Mouse (Mus musculus) kidney, postnatal 0 days (tissue): ENCODE data around the gene Tex2. TPM values are rescaled to one million over a fixed set of nuclear protein-coding genes. Genes with fewer than 3 reads are reported as not detected.

Source experiments
- ATAC-seq: fragments of 200-750 bp; cut with Nextera tagmentation; replicated peaks from 2 replicates; pipeline ENCODE4 v1.8.0; 2017; ENCODE audit warnings: low read depth, moderate number of reproducible peaks, moderate TSS enrichment, moderate library complexity; ENCODE audit not compliant: low FRiP score
- DNase-seq: peaks from one replicate; pipeline ENCODE4 v3.0.0-alpha.2; 2016; ENCODE audit warnings: low spot score
- H3K27ac ChIP-seq: fragments of 300-500 bp; sonication (generic); 2 replicates; pipeline ENCODE4 v1.5.1; 2014; ENCODE audit warnings: mild to moderate bottlenecking
- H3K27me3 ChIP-seq: fragments of 300-500 bp; sonication (generic); 2 replicates; pipeline ENCODE4 v1.6.1; 2014; ENCODE audit warnings: low read length, mixed read lengths; ENCODE audit not compliant: insufficient read depth
- H3K36me3 ChIP-seq: fragments of 300-500 bp; sonication (generic); 2 replicates; pipeline ENCODE4 v1.6.1; 2014; ENCODE audit warnings: low read length, mixed read lengths; ENCODE audit not compliant: insufficient read depth
- H3K4me1 ChIP-seq: fragments of 300-500 bp; sonication (generic); replicated peaks from 2 replicates; pipeline ENCODE4 v1.6.1; 2014; ENCODE audit warnings: antibody characterized with exemption, low read length, mixed read lengths; ENCODE audit not compliant: insufficient read depth
- H3K4me2 ChIP-seq: fragments of 300-500 bp; sonication (generic); 2 replicates; pipeline ENCODE4 v1.6.1; 2014; ENCODE audit warnings: mild to moderate bottlenecking, low read length, moderate library complexity, mixed read lengths
- H3K4me3 ChIP-seq: fragments of 300-500 bp; sonication (generic); replicated peaks from 2 replicates; pipeline ENCODE4 v1.5.1; 2014; ENCODE audit warnings: low read depth, low read length
- H3K9ac ChIP-seq: fragments of 300-500 bp; sonication (generic); 2 replicates; pipeline ENCODE4 v1.6.1; 2014; ENCODE audit warnings: low read depth, low read length
- H3K9me3 ChIP-seq: fragments of 300-500 bp; sonication (generic); replicated peaks from 2 replicates; pipeline ENCODE4 v1.6.1; 2016; ENCODE audit warnings: low read length, inconsistent platforms, mixed read lengths
- CTCF ChIP-seq: IDR thresholded peaks from 2 replicates; pipeline ENCODE4 v1.5.1; 2016; ENCODE audit warnings: antibody characterized with exemption, low read depth, mild to moderate bottlenecking, moderate library complexity
- WGBS: fragments of 180-500 bp; shearing (Covaris S2); extraction: QIAGEN DNeasy Blood & Tissue Kit; methylation state at CpG from one replicate; pipeline ENCODE4 v1.1.7; 2014; 5-methylcytosine and 5-hydroxymethylcytosine counted together
- polyA plus RNA-seq: library from polyadenylated mRNA; unstranded; fragments of >200 nt; fragmentation: Nextera tagmentation; extraction: Ambion mirVana; gene quantifications from 2 replicates; pipeline ENCODE4 v1.2.1, GENCODE M21; 2015

The Tex2 gene
- polyA plus RNA-seq, 1 experiment from 2014 or later: 8.4 TPM

DNA sequence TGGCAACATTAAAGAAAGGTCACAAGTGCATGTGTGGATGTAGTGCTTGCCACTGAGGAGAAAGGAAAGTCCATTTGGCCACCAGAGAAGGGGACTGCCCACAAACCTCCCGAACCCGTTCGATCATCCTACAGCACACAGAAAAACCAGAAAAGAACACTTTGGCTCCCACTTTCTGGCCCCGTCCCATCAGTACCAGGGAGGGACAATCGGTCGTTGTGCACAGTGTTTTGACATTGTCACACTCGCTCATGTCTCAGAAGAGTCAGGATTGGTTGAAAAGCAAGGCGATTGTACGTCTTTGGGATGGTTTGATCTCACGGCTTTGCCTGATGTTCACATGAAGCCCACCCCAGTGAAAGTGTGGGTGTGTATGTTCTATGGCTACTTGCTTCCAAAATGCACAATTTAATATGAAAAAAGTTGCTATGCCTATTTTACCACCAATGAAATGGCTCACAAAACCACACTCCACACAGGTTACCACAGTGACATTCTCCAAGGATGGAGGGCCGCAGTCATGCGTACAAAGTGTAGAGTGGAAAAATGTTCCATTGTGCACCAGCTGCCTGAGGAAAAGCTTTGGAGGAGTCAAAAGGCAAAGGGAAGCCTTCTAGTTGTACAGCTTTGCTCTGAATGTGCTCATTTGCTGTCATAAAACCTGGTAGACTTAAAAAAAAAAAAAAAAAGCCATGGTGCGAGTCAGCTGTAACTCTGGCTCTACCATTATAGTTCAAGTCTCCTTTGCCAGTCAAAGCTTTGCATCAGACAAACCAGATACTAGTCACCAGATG is 110.4 kb downstream of the Tex2 start:
- no peak overlapping the region for H3K27ac ChIP-seq
- DNase-seq (no peak), ATAC-seq (no peak)
- no peak overlapping the region for H3K9ac ChIP-seq
- H3K4me3 ChIP-seq: no peak overlapping the region
- TF ChIP-seq CTCF: no peak
- no peaks in the 10 kb centered on the region for H3K9me3 ChIP-seq
- 49% methylated on average over 13 of the region's 13 CpGs for WGBS
- H3K36me3 ChIP-seq: no peaks in the 10 kb centered on the region
- no peaks in the 10 kb centered on the region for H3K27me3 ChIP-seq
- H3K4me2 ChIP-seq: no peak overlapping the region
- 0 out of 2 replicates have a peak, but pooled peaks cover 6% of the 10 kb centered on the region for H3K4me1 ChIP-seq

DNA sequence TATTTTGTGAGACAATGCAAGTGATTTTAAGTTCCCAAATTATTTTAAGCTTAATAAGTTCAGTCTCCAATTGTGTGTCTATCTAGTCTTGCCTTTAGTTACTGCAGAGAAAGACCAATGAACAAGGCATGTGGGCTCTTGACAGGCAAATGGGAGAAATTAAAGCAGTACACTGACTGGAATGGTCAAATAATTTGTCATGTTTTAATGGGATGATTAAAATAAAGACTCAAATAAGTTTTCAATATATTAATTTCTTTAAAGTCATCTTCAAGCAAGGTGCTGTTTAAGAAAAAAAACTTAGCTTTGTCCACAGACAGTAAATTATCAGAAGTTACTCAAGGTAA is 111.1 kb downstream of the Tex2 start:
- H3K4me2 ChIP-seq: peak overlapping the region; percentile 86; the same call in 1 of the 2 replicates
- no peak for DNase-seq
- H3K9me3 ChIP-seq: no peaks in the 10 kb centered on the region
- no peak for TF ChIP-seq CTCF
- H3K27me3 ChIP-seq: no peaks in the 10 kb centered on the region
- peak overlapping the region; percentile 95; the same call in 1 of the 2 replicates for H3K9ac ChIP-seq
- H3K27ac ChIP-seq: peak overlapping the region; percentile 98; the same call in 1 of the 2 replicates
- no peaks in the 10 kb centered on the region for H3K36me3 ChIP-seq
- 0 out of 2 replicates have a peak, but pooled peaks cover 6% of the 10 kb centered on the region for H3K4me1 ChIP-seq
- no peak for ATAC-seq
- H3K4me3 ChIP-seq: no peak overlapping the region

DNA sequence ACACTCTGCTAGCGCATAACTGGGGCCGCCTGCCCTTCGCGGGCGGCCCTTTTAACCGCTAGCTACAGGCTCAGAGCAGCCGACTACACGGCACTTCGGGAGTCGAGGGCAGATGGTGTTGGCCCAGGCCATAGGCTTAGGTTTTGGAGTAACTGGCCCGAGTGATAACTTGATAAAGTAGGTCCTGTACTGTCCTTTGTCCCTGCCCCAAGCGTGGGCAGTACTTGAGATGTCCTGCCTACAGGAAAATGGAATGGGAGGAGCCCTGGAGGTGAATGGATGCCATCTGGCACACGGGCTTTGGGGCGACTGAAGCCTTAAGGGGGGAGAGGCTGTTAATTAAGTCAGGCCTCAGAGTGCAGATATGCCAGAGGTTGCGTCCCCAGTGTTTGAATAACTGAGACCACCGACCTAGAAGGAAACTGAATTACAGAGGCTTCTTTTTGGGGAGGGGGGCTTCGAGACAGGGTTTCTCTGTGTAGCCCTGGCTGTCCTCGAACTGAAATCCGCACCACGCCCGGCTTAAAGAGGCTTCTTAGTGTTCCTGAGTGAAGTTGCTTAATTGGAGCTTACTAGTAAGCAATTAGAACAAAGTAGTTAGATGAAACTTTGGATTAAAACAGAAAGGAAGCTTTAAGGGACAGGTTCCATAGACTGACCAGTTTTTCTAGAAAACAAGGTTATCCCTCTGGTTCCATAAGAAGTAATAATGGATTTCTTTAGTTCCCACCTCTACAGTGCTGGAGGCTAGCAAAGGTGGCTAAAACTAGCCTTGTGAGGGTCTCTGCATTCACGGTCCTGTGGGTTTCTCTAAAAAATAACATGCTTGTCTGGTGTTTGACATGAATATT is 111.7 kb downstream of the Tex2 start:
- Histone ChIP-seq H3K27me3 (no peaks in the 10 kb centered on the region), H3K4me2 (peak overlapping the region; percentile 86), H3K4me1 (0 out of 2 replicates have a peak, but pooled peaks cover 6% of the 10 kb centered on the region), H3K4me3 (peak overlapping the region; percentile 88), H3K9me3 (no peaks in the 10 kb centered on the region), H3K36me3 (no peaks in the 10 kb centered on the region), H3K27ac (peak overlapping the region; percentile 98), H3K9ac (peak overlapping the region; percentile 95)
- ATAC-seq (peak; percentile 70), DNase-seq (peak; percentile 90)
- WGBS: 2% methylated on average over 22 of the region's 22 CpGs
- no peak; the same call in 1 of the 2 replicates for TF ChIP-seq CTCF

DNA sequence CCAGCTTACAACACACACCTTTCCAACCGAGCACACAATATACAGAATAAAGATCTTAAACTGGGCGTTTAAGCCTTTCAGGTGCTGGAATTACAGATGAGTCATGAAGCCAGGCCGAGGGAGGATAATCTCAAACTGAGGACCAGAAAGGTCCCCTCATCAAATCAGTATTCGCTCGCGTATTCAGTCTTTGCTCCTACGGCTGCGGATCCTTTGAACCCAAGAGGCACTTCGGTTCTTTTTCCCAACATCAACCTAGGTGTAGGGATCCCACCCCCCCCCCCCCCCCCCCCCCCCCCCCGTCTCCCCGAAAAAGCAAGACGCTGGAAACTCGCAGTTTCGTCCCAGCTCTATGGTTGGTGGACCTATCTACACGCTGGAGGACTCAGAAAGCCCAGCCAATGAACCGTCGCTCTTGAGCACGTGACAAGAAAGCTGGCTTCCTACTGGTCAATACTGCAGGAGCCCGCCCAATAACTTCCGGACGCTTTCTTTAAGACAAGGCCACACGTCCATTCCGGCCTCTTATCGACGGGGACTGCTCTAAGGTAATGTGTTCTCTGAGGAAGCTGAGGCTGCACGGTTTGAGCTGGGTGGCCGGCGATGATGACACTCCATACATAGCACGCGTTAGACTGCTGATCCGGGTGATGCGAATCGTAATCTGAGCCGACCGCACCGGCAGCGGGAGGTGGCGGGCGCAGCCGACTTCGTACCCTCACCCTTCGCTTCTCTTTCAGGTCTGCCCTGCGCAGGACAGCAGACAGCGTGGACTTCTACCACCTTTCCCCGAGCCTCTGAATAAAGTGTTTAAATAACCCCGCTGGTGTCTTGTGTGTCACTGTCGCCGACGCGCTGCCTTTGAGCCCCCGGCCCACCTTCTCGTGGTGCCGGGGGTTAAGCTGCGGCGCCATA is 112.6 kb downstream of the Tex2 start:
- peak overlapping the region; percentile 88 for H3K4me3 ChIP-seq
- peak overlapping the region; percentile 95 for H3K9ac ChIP-seq
- no peak for TF ChIP-seq CTCF
- ATAC-seq: peak; percentile 98
- WGBS: under 1% methylated on average over 50 of the region's 55 CpGs
- peak overlapping the region; percentile 98 for H3K27ac ChIP-seq
- H3K27me3 ChIP-seq: no peaks in the 10 kb centered on the region
- H3K4me2 ChIP-seq: peak overlapping the region; percentile 86
- 0 out of 2 replicates have a peak, but pooled peaks cover 6% of the 10 kb centered on the region for H3K4me1 ChIP-seq
- peak; percentile 99 for DNase-seq
- H3K36me3 ChIP-seq: no peaks in the 10 kb centered on the region
- H3K9me3 ChIP-seq: no peaks in the 10 kb centered on the region

DNA sequence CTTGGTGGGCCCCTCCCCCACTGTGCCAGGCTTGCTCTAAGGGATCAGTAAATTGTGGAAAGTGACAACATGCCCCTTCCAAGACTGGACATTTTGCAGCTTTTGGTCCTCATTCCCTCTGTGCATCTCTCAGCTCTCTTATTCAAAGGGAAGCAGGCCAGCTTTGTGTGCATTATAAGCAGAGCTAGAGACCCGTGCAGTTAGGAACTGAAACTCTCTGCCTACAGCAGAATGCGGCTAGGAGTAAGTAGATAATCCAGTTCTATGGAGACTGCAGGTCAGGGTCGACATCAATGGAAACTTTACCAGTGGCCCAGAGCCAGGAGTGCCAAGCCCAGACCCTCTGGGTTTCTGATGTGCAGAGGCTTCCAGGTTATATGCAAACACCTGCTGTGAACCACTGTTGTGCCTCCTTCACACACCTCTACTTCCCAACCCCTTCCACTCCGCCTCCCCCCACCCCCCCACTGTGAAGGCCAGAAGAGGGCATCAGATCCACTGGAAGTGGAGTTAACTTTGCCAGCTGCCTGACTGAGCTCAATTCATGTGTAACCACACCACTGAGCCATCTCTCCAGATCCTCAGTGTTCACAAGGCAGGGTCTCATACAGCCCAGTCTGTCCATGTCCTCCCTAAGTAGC is 114.4 kb downstream of the Tex2 start:
- Histone ChIP-seq H3K4me3 (no peak overlapping the region), H3K4me1 (0 out of 2 replicates have a peak, but pooled peaks cover 6% of the 10 kb centered on the region), H3K36me3 (no peaks in the 10 kb centered on the region), H3K4me2 (no peak overlapping the region), H3K27ac (no peak overlapping the region), H3K9ac (no peak overlapping the region), H3K9me3 (no peaks in the 10 kb centered on the region), H3K27me3 (no peaks in the 10 kb centered on the region)
- 33% methylated on average over 4 of the region's 4 CpGs for WGBS
- ATAC-seq (no peak), DNase-seq (no peak)
- no peak for TF ChIP-seq CTCF
